Mouse (Mus musculus) frontal cortex, postnatal 14 days (tissue): Measurements from ENCODE around the gene Gm45062.

Source experiments
- DNase-seq, 2 experiments: peaks; one replicate each; pipeline ENCODE4 v3.0.0; 2022; ENCODE audit warnings: low spot score in 2 of 2

The Gm45062 gene

DNA sequence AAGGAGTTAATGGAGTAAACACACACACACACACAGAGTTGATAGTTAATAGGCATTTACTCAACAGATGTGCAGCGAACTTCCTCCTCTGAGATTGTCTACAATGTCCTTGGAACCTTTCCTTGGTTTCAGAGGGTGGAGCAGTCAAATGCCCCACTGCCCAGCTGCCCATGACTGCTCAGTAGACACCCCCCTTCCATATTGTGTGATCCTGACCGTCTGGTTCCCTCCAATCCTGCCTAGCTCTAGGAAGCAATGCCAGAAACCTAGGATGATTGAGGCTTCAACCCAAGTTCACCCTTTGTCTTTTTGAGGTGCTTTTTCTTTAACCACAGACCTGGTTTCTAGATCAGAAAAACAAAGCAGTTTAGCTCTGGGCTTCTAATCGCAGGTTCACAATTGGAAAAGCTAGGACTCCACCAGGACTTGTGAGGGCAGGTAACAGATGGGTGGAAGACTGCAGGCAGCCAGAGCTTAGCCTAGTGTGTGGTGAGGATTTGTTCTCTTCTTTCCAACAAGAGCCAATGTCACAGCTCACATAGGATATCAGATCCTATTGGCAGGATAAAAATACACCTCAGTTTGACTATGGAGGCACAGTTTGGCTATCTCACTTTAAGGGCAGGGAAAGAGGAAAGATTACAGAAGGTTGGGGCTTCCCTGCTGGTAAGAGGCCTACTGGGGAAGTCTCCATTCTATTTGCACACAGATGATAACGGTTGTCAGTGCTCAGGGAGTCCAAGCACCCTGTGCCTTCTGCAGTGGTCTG, 360.5 kb downstream of the Gm45062 start:
- DNase-seq = no peak

DNA sequence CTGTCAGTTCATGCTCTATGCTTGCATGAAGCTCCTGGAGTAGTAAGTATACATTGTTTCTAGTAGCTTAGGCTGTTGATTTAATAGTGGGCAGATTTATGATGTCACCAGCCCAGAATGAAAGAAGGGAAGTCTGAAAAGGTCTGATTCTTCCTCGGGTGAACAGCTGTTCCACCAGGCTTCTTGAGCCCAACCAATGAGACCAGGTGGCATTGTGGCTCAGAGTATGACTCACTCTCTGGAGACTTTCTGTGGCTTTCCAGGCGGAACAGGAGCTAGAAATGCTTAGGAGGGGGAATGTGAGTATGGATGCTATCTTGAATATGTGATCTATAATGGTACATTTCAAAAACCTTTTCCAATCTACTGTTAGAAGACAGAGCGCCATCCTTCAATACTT, 363.8 kb downstream of the Gm45062 start:
- no peak for DNase-seq

DNA sequence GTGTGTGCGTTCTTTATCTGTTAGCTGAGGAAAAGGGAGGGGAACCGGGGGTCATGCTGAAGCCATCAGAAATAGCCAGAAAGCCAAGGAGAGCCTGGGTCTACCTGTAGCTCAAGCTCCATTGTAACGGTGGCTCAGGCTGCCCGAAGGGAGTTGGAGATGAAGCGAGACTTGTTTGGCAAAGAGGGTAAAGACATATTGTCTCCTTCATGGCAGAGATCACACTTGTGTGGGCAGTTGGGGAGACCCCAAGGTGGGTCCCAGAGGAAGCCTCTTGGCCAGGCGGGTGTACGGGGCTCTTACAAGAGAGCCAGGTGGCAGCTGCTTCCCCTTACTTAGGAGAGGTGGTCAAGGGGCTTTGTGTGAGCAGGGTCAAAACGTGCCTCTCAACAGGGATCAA, 369.0 kb downstream of the Gm45062 start:
- no peak for DNase-seq

DNA sequence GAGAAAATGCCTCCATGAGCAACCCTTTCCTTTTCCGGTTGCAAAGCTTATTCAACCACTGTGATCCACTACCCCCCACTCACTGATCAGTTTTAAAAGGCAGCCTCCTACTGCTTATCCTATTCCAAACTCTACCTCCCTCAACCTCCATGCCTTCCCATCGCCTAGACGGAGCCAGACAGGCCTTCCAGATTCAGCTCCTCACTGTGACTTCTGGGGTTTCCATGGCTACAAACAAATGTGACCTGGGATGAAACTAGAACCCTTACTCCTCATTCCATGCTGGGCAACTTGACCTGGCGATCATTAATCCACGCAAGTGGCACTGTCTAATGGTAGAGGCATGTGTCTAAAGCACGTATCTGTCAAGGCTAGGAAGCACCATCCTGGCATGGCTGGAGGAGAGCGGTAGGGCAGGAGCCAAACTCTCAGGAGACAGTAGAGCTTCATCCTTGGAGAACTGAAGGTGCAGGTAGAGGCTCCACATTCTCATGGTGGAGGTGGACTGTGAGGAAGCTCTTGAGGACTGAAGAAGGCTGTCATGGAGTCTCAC, 369.5 kb downstream of the Gm45062 start:
- no peak for DNase-seq

DNA sequence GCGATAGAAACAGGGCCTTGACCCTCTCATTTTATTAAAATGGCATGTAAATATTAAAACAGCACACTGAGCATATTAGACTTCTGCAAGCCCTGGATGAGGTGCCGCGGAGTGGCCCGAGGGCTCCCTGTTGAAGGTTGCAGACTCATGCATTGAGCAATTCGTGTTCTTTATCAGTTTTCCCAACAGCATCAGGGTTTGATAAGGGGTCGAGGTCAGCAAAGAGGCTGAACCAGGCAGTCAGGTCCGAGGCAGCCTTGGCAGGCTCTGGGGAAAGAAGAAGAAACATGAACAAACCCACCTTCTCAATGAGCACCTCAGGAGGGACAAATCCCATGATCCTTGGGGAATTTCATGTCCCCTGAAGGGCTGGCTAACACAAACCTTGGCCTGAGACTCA, 371.3 kb downstream of the Gm45062 start:
- DNase-seq = no peak

DNA sequence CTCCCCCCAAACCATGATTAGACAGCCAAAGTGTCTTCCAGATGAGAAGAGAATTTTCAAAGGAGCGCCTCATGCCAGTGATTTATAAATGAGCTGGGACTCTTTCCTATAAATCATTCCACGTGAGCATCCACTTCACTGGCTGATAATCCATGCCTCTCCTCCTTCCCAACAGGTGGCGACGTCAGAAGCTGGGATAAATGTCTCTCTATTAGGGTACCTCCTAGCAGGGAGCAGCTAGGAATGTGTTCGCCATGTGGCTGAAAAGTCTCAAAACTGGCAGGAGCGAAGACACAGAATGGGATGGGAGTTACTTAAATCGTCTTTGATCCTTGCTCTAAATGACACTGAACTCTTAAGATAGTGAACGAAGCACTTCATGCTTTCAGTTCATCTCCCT, 372.1 kb downstream of the Gm45062 start:
- DNase-seq = no peak

DNA sequence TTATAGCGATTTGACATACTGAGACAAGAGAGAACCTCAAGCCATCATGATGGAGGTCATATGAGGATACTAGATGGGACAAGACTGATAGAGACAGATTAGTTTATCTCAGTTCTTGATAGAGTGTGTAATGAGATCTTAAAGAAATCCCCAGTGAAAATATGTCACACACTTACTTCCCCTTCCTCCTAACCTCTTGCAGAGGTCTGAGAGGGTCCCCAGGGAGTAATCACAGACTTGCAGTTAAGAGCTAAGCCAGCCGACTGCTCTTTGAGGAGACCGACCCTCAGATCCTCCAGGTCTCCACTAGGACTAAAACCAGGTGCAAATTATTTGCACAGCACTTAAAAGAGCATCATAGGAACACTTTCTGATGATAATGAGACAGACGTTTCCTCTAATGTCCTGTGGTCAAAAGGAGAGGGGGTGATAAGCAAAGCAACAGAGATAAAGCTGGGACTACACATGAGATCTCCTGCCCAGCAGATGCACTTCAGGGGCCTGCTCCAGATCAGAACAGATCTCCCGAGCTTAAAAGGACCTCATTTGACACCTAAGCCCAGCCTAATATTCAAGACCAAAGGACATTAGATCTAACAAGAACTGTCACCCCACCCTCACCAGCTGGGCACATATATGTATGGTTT, 372.9 kb downstream of the Gm45062 start:
- no peak for DNase-seq

DNA sequence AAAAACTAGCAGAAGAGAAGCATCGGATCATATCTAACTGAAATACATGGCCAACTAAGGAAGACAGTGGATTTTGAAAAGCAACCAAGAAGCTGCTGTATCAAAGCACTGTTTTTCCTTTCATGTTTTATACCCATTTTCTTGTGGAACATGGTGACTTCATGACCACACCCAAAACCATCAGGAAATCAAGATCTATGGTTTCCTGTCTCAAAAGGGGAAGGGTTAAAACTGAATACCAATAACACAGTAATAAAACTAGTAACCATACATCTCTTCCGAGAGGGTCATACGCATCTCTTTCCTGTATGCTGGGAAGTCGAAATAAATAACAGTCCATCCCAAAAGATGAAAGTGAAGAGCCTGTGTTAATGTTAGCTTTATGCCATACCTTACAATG, 373.5 kb downstream of the Gm45062 start:
- DNase-seq = no peak

DNA sequence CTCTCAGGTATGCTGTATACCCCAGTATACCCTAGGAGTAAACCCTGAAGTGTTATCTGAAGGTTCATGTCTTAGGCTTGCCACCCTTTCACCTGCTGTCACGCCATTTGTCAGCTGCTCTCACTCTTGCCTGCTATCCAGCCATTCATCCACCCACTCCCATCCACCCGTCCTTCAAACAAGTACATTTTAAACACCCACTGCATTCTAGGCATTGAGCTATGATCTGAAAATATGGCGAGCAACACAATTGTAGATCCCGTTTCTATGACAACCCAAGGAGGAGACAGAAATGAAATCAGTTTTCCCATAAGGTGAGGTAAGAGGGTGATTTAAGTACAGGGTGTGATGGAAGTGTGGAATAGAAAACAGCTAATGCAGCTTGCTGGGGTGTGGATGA, 378.9 kb downstream of the Gm45062 start:
- DNase-seq = no peak

DNA sequence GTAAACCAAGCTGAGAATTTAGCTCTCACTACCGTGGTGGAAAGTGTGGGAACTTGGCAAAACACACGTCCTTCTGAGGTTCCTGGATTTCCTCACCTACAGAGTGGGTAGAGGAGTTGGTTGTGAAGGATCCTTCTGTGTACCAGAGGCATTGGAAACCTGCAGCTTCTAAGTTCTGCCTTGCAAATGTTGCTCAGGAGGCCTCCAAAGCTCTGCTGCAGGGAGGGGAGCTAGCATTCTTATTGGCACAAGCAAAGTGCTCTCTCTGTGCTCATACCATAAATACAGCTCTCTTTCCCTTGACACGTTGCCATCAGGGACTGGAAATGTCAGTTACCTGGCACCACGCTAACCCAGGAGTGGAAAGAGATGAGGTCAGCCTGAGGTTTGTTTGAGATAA, 379.6 kb downstream of the Gm45062 start:
- DNase-seq = no peak

DNA sequence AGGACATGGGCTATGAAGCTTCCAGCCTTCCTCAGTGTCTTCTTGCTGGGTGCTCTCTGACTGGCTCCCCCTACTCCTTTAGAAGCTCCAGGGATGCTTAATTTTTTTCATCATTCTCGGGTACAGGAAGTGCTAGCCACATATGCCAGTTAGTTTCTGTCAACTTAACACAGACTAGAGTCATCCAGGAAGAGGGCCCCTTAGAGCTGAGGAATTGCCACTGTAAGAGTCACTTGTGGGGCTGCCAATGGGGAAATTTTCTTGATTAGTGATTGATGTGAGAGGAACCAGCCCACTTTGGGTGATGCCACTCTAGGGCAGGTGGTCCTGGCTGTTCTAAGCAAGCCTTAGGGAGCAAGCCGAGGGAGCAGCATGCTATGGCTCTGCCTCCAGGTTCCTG, 380.3 kb downstream of the Gm45062 start:
- no peak for DNase-seq

DNA sequence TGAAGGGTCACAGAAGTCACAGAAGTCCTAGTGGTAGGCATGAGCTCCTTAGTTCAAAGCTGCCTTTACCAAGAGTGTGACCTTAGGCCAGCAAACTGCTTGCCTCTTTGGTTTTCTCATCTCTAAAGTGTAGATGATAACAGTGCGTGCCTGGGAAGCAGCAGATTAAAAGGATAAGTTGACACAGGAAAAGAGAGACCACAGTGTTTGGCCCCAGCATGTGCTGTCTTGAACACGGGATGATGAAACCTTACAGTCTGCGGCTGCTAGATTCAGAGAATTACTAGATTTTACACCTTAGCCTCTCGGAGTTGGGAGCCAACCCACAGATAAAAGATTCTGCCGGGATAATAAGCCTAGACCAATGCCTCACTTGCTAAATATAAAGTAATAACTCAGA, 381.6 kb downstream of the Gm45062 start:
- DNase-seq = no peak

DNA sequence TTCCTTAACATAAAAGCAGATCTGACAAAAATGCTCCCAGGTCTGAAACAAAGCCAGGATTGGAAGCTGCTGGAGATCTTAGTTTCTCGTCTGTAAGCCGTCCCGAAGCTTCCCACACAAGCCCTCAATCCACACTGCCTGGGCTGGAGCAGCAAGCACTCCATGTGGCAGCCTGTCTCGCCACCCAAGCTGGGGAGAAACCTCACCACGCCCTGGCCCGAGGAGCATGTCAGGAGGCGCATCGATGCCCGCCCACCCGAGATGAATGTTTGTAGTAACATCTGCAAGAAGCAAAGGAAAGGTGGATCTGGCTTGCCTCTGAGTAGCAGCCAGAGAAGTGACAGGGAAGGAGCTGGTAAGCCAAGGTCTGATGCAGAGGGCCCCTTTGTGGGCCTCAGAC, 385.5 kb downstream of the Gm45062 start:
- DNase-seq = peak in 1 of 2 experiments; percentile 33

DNA sequence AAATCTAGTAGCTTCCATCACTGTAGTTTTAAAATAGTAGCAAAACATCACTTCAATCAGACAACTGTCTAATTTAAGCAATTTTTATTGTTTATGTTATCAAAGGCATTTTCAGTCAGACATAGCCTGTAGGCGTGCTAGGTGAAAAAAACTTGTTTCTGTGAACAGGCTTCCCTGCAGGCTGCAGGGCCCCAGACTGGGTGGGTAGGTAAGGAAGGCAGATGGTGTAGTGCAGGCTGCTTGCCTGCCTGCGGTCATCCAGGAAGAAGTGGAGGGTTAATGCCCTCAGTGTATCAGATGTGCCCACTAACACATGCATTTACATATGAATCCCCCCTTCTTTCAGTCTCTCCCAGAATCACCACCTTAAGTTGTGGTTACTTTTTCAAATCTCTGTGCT, 386.5 kb downstream of the Gm45062 start:
- no peak for DNase-seq
